Mouse (Mus musculus): ENCODE data around the gene Sp2.

Gene Sp2

DNA sequence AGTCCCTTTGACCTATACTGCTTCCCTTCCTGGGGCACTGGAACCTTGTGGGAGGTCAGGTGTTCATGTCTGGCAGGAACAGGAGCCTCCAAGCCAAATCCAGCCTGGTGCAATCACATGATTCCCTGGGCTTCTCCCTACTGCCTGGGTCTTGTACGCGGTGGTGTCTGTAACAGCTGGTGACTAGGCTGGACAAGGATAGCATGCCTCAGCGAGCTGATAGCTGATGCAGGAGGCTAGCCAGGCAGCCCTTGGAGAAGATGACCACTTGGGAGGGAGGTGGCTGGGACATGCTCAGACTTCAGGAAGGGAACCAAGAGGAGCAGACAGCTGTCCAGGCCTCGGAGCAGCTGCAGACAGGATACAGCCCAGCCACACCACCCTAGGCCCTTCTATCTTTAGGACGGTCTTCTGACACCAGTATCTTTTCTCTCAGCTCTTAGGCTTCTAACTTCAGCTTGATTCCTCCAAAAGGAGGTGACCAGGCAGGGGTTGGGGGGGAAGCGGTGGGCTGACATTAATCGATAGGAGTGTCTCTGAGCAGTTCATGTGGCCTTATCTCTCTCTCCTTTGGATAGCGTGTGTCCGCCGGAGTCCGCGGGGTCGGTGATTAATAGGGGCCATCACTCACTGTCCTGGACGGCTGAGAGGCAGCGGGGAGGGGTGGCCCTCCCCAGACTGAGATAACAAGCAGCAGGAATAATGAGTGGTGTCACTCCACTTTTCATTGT is 76.2 kb downstream of the Sp2 start:
- no peak for DNase-seq

Data from cerebellum, postnatal 25 days (tissue).